Mouse (Mus musculus) cerebellum, postnatal 10 days (tissue): Measurements from ENCODE around the gene Nrn1l.
A peak's percentile ranks its signal among the peaks of the same experiment; 100 is the strongest.

Experiments
- DNase-seq, 2 experiments: peaks; one replicate each; pipeline ENCODE4 v3.0.0; 2021; ENCODE audit warnings: mixed read lengths in 2 of 2

Nrn1l gene

GRCm38 (mm10) chr8:105890870-105891269 lies 2.5 kb upstream of the Nrn1l start:
- DNase-seq: peak; percentile 68 to 69

DNA sequence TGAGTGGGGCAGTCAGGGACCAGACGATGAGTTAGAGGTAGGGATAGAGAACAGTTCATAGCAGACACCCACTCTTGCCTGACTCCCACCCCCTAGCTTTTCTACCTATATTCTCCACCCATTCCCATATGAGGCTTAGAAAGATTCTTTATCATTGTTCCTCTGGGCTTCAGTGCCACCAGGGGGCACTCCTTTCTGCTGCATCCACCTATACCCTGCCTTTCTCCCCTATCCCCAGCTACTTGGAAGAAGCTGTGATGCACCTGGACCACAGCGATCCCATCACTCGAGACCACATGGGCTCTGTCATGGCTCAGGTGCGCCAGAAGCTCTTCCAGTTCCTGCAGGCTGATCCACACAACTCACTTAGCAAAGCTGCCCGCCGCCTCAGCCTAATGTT lies 935 bp upstream of the Nrn1l start:
- DNase-seq: peak; percentile 49 to 50

DNA sequence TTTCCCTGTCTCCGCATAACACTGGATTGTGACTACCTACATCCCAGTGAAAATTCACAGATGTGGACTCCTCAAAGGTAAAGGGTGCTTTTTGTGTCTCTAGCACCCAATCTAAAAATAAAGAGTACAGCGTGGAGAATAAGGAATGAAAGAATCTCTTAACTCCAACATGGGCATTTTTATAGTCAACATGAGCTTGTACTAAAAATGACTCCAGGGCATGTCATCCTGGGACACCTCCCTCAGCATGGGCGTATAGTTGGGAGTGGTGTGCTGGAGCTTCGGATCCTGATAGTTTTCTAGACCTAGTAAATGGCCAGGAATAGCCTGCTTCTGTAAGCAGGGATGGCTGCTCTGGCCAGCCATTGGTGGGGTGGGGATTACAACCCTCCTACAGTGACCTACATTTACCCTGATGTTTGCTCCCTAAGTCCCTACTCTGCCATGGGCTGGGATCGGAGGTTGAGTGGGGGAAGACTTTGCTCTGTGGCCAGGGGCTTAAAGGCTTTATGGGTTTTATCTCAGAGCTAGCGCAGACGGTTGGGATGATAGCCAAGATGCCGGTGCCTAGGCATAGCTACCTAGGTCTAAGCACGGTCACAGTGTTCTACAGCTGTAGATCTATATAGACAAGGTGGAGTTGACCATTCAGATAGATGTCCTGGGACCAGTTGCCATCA lies 4.6 kb downstream of the Nrn1l start:
- no peak for DNase-seq

DNA sequence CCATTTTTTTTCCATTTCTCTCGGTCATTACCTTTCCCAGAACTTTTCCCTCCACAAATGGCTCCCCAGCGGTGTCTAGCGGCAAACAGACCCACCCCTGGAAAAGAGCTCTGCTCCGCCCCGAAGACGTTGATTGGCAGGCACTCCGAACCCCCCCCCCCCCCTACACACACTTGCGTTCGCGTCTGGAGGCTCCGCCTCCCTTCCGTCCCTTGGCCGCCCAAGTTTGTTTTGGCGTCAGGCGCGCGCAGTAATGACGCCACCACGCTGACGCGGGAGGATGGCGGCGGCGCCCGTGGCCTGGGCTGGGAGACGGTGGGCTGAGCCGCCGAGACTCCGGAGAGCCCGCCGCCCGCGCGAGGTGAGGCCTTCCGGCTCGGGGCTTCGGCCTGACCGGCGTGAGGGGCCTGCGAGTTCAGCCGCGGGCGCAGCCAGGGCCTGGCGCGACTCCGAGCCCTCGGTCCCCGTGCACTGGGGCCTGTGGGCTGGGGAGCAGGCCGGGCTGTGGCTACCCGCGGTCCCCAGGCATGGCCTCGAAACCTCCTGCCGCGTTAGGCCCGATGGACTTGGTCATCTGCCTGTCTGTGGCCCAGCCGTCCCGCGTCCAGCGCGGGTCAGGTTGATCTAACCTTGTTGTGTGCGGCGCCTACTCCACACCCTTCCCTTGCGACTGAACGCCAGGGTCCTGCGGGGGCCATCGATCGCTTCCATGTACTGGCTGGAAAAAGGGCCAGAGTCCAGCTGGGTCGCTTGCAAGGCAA lies 7.0 kb downstream of the Nrn1l start, which contains the start of gene Pskh1:
TSS of gene Pskh1 (plus strand) at position 262 of the 761 bp plus-strand sequence.
- DNase-seq: peak; percentile 97 to 98

DNA sequence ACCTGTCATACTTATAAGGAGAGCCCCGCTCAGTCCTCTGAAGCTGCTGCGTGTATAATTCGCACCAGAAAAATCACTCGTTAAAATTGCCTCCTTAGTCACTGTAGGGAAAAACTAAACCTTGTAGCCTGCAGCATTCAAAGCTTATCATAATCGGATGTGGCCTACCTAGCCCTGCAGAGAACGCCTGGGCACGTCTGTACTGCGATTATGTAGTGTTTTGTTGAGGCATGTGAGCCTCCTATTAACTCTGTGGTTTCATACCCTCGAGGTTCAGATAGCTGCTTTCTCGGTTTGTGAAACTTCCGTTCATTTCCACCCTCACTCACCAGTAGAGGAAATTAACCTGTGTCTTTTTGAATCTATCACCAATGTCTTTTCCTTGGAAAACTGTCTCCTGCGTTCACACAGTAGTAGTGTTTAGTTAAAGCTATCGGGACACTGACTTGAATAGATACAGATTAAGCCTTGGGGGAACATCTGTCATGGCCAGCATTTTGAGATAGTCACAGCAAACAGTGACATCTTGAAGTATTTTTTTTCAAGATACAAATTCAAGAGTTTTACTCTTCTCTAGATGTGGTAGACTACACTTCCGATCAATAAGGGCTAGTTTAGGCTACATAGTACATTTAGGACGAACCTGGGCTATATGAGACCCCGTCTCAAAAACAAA lies 7.7 kb downstream of the Nrn1l start:
- no peak for DNase-seq

DNA sequence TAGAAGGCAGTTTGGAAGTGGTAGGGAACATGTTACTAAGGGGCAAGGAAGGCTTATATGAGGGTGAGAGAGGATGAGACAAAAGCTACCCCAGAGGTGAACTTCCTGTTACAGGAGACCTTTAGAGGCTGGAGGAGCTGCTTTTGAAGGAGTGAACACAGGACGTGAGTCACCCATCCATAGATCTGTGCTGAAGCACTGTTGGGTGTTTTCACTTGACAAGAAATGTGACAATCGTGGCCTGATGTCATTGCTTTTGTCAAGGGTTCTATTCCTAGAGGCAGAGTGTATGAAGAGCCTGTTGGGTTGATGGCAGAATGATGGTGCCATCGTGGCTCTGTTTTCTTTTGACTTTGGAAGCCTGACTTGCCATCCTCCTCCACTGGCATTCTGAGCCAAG lies 26.0 kb downstream of the Nrn1l start:
- no peak for DNase-seq

- no peak for DNase-seq
Observed at GRCm38 (mm10) chr8:105925123-105925522, 31.8 kb downstream of the Nrn1l start.

GRCm38 (mm10) chr8:105930602-105931001 lies 37.2 kb downstream of the Nrn1l start:
- peak; percentile 96 to 97 for DNase-seq

- DNase-seq: no peak
Observed at GRCm38 (mm10) chr8:105931271-105931670, 37.9 kb downstream of the Nrn1l start.

- no peak for DNase-seq
Observed at GRCm38 (mm10) chr8:105932525-105932924, 39.2 kb downstream of the Nrn1l start.

- DNase-seq: no peak
Observed at GRCm38 (mm10) chr8:105933762-105934161, 40.4 kb downstream of the Nrn1l start, which contains the start of gene Ctrl. Ctrl (minus strand) TSS chr8:105933862.

- DNase-seq: no peak
Observed at GRCm38 (mm10) chr8:105935105-105935504, 41.7 kb downstream of the Nrn1l start.

DNA sequence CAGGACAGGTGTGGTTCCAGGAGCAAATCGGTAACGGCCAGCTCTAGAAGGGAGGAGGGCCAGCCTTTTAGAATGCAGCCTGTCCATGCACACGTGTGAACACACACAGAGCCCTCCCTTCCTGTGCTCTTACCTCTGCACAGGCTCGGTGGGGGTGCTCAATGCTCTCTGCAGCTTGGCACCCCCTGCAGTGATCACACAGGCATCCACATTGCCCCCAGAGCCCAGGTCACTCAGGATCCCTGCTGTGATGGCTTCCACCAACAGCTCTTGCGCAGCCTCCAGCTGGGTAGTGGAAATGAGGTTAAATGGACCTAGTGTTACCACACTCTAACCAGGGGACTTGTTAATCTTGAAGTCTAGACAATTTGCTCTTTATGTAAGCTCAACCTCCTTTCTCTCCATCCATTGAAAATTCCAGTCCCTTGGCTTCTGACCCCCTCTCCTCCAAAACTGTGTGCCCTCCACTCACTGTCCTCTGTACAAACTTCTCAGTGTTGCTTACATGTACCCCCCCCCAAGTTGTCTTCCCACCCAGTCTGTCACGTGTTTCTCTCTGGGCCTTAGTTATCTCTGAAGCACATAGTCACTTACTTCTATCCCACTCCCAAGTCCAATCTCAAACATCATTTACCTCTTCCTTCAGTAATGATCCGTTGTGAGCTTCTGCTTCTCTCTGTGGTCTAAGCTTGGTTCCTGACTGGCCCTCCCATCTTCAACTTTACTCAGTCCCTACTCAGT lies 42.7 kb downstream of the Nrn1l start:
- DNase-seq: peak; percentile 39 to 48

GRCm38 (mm10) chr8:105936866-105937475 lies 43.6 kb downstream of the Nrn1l start:
- DNase-seq: peak; percentile 95 to 96

DNA sequence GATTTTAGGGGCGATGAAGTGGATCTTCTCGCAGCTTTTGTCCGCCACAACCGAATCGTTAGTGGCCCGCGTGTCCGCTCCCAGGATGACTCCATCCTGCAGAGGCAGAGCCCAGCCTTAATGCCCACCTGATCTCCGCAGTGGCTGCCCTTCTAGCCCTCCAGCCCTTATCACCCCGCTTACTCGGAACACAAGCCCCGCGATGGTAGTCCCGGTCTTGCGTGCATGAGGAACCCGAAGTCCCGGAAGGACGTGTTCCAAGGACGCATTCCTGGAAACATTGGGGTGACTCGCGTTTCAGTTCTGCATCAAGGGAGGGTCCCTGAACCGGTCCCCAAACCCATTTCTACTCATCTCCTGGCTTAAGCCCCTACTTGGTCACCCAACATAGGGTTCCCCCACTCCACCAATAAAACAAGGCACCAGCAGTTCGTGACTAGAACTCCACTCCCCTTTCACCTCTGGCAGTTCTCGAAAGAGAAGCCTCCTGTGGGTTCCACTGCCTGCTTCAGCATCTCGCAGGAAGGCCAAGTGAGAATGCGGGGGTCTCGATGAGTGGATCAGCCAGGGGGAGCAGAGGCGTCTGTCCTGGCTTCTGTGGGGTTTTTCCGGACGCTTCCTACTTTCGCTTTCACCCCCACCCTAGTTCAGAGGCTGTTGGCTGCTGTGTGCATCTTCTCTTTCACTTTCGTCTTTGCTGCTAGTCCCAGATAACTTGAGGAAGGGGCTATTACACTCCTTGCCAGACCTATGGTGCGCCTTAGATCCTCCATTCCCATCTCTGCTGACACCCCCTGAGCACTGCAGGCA lies 44.3 kb downstream of the Nrn1l start:
- DNase-seq: peak; percentile 52 to 65

GRCm38 (mm10) chr8:105938306-105938669 lies 44.9 kb downstream of the Nrn1l start, which contains the start of gene Psmb10:
Psmb10 (minus strand) TSS chr8:105938444.
- peak; percentile 54 to 58 for DNase-seq

DNA sequence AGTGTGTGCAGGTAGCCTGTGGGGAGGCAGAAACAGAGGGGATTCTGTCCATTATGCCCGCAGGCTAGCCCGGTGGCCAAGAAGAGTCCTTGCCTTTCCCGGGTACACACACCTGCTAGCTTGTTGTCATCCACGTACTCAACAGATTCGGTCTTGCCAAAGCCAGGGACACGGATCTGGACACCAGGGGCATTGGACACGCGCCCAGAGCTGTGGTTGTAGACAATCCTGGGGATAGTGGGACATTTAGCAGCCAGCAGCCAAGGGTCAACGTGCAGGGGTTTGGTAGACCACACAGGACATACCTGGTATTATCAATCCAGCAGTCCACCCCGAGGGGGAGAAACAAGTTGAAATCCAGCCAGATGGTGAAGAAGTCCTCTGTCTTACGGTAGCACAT lies 48.7 kb downstream of the Nrn1l start:
- DNase-seq: peak; percentile 30 to 34

DNA sequence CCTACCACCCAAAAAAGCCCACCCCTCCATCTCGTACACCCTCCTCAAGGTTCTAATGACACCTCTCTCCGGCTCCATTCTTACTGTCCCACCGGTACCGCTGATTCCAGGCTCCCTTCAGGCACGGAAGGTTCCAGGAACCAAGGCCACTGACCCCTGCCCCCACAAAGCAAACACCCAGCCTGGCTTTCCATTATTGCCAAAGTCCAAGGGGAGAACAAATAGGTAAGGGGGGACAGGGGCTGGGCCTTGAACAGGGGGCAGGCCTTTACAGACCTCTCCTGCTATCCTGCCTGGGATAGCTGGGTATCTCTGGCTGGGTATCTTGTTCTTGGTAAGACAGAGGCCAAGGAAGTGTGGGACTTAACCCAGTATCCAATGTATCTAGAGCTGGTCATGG lies 49.2 kb downstream of the Nrn1l start:
- DNase-seq: no peak

GRCm38 (mm10) chr8:105943321-105943739 lies 50.0 kb downstream of the Nrn1l start, which contains the start of gene Lcat:
Lcat (minus strand) TSS chr8:105943382.
- peak; percentile 44 to 65 for DNase-seq
